Mouse (Mus musculus) T-helper 2 cell (primary cell): Measurements from ENCODE around the gene Tprgl.

ENCODE experiments used
- in situ Hi-C: fragments of 300-600 bp; cut with MboI, MseI; formaldehyde crosslinking; loops from one replicate; pipeline ENCODE4 v1.15.1; 2025; ENCODE audit warnings: high pct_unique_total_duplicates

Tprgl gene

DNA sequence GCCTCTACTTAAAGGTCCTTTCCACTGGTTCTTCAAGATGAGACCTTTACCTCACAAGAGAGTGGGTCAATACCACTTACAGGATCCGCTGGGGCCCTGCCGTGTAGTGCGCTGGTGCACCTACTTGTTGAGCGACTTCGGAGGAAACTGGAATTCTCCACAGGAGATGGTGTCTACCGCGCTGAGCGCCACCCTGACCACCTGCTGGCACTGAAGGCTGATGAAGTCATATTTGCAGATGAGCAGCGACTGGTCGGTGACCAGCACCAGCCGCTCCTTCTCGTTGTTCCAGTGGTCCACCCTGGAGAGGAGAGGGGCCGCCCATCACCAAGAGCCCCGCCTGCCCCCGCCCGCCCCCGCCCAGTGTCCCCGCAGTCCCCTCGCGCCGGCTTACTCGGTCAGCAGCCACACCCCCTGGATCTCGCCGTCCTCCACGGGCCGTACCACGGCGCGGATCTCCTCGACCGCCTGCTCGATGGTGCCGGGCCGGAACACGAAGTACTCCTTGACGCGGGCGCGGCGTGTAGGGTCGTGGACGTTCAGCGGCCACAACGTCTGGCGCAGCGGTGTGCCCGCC, 417 bp downstream of the Tprgl start:
- in situ Hi-C loops: no loop called here

DNA sequence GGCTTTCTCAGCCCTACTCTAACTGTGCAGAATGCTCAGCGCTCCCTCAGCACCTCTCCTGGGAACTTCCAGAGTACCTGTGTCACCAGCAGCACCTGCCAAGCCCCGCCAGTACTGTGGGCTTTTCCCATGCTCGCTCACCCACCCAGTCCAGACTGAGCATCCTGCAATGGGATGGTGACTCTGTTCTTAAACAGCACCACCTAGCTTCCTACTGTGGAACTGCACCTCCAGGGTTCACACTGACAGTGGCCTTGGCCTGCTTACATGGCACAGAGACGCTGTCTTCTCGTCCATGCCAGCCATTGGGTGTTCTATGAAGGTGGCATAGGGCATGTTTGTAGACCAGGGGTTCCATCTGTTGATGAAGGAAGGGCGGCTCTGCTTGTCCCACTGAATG, 1.5 kb downstream of the Tprgl start:
- in situ Hi-C loops: no loop called here

DNA sequence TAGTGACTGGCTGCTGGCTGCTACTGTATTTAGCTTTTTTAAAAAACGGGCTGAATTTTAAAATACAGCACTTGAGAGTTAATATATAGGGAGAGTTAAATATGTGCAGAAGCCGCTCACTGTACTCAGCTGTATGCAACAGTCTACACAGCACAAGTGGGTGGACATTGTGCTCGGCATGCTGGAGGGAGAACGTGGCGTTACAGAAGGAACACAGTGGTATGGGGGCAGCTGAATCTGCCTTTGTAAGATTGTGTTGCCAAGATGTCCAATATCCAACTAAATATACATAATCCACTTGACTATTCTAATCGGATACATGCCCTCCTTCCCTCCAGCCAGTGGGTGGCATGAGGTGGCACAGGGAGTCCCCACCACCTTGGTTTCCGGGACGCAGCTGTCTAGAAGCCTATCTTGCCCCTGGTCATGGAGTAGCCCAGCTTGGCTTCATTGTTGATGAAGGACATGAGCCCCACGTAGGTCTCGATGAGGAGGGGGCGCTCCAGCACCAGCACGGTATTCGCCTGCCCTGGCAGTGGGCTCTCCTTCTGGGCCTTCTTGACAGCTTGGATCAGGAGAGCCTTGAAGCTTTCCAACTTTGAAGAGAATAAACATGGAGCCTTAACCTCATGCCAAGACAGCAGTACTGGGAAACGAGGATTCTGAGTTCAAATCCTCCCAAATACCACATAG, 2.4 kb downstream of the Tprgl start:
- in situ Hi-C loops: no loop called here

DNA sequence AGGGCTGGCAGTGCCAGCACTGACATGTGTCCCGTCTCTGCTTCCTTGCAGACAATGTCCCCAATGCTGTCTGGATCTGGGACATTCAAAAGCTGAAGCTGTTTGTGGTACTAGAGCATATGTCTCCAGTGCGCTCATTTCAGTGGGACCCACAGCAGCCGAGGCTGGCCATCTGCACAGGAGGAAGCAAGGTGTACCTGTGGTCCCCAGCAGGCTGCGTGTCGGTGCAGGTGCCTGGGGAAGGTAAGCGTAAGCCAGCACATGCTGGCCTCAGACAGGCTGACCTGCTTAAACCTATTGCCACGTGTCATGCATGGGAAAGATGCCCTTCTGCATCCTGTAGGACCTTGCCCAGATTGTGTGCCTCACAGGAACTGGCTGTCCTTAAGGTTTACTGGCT, 4.4 kb downstream of the Tprgl start:
- in situ Hi-C loops: no loop called here

DNA sequence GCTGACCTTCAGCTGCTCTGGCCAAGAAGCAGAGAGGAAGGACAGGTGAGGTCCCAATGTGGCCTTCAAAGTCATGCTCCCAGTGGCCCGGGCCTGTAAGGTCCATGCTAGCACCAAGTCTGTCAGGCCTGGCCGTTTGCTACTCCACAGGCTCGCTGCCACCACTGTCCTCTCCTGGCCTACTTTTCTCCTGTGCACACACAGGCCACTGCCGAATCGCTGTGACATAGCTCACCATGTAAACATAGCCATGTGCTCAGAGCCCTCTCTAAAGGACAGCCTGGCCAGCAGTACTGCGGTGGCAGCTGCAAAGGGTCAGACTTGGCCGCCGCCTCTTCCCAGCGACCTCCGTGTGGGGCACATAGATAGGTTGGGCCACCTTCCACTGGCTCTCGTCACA, 6.4 kb downstream of the Tprgl start:
- in situ Hi-C loops: no loop called here

DNA sequence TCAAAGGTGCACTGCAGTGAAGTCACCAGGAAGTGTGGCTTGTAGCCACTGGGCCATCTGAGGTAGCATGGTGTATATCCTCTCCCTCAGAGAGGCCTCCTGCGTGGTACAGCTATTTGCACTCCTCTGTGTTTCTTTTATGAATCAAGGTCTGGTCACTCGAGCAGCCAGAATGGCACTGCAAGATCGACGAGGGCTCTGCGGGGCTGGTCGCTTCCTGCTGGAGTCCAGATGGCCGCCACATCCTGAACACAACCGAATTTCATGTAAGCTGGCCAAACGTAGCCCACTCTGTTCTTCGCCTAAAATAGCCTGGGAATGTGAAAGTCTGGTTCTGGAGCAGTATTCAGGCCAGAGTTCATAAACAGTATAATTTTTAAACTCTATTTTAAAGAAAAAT, 14.1 kb downstream of the Tprgl start:
- in situ Hi-C loops: no loop called here

DNA sequence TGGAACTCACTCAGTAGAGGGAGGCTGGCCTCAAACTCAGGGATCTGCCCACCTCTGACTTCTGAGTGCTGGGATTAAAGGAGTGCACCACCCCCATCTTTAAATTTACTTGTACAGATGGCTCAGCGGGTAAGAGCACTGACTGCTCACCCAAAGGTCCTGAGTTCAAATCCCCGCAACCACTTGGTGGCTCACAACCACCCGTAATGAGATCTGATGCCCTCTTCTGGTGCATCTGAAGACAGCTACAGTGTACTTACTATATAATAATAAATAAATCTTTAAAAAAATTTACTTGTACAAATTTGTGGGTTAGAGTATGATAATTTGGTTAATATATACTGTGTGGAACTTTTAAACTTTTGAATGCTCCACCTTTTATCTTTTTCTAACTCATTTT, 15.8 kb downstream of the Tprgl start:
- in situ Hi-C loops: loop anchor here (5.0 kb wide), 1 partner anchor 1987 kb away; the partner anchor contains the start of gene Hes2

DNA sequence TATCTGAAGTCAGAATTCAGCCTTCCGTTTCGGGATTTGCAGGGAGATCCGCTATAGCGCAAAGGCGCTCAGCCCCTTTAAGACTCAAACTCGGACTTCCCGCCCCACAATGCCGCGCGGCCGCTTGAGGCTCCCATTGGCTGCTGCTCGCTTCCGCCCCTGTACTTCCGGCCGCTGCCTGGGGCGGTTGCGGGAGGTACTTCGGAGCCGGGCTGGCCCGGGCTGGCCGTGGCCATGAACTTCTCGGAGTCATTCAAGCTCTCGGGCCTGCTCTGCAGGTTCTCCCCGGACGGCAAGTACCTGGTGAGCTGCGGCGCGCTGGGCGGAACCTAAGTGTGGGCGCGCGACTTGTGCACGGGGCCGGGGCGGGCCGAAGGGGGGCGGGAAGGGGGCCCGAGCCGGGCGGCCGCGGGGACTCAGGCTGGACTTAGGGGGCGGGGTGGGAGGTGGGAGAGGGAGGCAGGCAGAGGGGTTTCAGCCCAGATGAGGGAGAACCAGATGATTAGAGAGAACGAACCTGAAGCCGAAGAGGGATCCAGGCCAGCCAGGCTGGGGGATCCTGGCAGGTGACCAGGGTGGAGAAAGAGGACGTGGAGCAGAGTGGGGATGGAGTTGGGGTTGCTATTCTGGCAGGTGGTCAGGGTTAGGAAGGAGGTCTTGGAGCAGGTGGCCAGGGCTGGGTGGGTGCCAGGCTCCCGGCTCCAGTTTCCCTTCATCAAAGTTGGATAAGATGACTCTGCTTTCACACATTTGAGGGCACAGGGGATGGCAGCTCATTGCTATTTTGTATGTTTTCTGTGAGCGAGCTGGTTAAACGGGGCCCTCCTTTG, 18.0 kb downstream of the Tprgl start, which contains the start of gene Wrap73:
Wrap73 (plus strand) TSS at position 162 of the 830 bp plus-strand sequence.
- in situ Hi-C loops: loop anchor here (5.0 kb wide), 1 partner anchor 1985 kb away; the partner anchor contains the start of gene Hes2

DNA sequence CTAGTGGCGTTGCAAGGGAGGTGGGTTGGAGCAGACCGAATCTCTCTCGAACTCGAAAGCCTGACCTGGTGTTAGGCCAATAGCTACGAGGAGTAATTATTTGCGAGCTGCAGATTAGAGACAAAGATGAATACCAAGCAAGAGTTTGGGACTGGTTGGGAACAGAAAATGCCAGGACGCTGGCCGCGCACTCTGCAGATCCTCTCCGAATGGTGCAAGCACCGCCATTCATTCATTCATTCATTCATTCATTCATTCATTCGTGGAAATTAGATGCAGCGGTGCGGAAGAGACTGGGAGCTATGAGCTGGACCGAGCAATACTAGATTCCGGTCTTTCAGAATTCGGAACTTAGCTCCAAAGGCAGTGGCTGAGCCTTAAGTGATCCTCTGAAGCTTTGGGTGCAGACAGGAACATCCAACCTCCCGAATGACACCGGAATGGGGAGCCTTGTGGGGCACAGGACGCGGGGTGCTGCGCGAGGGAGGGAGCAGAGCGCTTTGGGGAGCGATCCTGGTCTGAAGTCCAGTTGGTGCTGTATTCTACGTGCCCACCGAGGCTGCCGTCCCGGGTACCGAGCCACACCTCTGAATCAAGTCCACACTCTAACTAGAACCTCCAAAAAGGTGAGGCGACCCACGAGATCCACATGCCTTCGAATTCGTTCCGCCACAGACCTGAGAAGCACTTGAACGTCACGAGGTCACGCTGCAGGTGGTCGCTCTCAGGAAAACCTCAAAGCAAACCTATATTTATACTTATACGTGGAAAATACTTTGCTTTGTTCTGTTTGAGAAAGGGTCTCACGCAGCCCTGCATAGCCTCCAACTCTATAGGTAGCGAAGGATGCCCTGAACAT, 19.2 kb downstream of the Tprgl start:
- in situ Hi-C loops: loop anchor here (5.0 kb wide), 1 partner anchor 1984 kb away; the partner anchor contains the start of gene Hes2

DNA sequence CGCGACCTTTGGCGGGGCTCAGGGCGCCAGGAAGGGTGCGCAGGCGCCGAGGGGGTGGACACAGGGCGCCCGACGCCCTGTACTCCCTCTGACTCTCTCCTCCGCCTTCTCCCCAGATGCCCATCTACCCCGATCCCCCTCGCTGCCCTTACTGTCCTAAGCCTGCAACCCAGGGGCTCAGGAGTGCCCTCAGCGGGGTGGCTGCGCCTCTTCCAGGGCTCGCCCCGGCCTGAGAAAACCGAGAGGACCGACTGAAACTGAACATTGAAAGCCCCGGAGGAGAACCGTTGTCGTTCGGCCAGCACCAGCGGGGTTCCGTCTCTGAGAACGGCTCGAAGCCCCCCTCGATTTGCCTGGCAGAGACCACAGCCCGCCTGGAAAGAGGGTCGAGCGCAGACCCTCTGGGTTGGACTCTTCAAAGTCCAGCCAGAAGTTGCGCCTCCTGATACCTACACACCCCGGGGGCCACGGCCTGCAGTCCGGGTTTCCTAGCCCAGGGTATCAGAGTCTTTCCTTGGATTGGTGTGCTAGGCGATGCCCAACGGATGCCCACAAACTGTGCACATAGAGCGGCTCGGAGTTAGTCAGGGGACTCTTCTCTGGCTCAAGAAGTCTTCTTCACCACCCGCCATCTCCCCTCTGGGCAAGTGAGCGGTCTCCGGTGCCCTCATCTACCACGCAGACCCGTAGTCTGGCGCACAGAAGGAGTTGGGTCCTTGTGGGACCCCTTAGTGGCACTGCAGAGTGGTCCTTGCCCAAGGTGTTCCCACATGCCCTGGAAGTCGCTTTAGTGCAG, 20.1 kb downstream of the Tprgl start:
- in situ Hi-C loops: loop anchor here (5.0 kb wide), 1 partner anchor 1983 kb away; the partner anchor contains the start of gene Hes2

DNA sequence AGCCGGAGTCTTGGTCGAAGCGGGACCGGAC, 20.5 kb downstream of the Tprgl start, which contains the start of gene Trp73:
Trp73 (minus strand) TSS at position 27 of the 31 bp plus-strand sequence.
- in situ Hi-C loops: loop anchor here (5.0 kb wide), 1 partner anchor 1983 kb away; the partner anchor contains the start of gene Hes2

DNA sequence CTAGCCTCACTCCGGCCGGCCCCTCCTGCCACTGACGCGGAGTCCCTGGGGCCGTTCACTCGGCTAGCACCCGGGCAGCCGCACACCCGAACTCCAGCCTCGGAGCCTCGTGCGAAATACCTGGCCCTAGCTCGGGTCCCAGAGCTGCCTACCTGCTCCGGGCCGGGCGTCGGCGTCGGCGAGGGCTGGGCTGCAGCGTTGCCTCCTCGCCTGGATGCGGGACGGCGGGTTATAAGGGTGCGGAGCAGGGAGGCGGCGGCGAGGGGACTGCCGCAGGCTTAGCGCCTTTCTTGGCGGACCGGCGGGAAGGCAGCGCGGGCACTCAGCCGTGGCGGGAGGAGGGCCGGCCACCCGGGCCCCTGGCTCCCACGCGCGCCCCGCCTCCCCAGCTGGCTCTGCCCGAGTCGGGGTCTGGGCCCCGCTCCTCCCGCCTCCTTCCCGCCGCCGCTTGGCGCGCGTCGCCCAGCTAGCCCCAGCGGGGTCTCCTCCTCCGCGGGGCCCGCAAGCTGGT, 20.7 kb downstream of the Tprgl start:
- in situ Hi-C loops: loop anchor here (5.0 kb wide), 1 partner anchor 1982 kb away; the partner anchor contains the start of gene Hes2

DNA sequence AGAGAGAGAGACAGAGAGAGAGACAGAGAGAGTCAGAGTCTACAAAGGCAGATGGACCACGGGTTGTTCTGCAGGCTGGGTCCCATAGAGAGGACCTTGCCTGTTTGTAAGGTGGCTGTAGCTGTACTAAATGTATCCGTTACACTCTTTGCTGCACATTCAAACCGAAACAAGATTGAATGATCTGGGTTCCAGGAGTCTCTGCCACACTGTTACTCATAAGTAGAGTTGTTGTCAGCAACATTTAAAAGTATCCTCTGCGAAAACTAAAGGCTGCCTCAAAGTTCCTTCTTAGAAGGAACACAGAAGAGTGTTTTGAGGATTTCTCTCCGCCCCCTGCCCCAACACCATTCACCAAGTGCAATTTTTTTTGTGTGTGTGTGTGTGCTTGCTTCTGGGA, 23.3 kb downstream of the Tprgl start:
- in situ Hi-C loops: no loop called here

DNA sequence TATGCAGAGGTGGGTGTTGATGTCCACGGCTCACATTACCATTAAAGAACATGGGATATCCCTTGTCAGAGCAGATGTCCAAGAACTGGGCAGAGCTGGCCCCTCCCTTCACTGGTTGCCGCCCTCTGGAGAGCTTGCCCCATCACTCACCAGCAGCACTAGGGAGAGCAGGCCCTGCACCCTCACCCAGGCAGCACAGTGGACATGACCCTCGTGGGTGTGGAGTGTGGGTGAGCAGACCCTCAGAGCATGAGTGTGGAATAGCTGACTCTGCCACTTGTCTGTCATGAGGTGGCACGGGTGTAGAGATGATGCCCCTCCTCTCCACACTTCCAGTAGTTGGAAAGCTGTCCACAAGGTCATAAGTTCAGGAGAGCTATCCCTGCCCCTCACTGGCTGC, 25.7 kb downstream of the Tprgl start:
- in situ Hi-C loops: no loop called here

DNA sequence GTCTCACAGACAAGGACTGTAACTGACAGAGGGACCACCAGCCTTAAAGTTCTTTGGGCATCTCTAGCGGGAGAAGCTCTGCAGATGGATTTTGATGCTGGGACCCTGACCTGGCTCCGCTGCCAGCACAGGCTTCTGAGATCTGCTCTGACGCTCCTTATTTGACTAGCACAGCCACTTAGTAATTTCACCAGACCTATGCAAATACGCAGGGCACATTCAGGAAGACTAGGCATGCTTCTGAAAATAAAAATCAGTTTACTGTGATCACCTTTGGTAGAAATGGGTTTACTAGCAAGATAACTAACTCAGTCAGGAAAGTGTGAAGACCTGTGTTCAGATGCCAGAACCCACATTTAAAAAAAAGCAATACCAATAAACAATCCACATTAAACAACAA, 28.6 kb downstream of the Tprgl start:
- in situ Hi-C loops: no loop called here

DNA sequence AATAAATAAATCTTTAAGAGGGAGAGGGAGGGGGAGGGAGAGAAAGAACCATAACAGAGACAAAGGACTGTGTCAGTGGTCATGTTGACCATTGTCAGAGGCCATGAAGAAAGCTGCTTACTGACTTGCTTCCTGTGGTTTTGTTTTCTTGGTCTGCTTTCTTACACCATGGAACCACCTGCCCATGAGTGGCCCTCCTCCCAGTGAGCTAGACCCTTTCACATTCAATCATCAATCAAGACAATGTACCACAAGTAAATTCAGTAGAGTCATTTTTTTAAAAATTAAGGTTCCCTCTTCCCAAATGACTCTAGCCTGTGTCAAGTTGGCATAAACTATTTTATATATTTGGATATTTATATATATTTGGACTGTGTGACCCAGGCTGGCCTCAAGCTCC, 30.5 kb downstream of the Tprgl start:
- in situ Hi-C loops: no loop called here

DNA sequence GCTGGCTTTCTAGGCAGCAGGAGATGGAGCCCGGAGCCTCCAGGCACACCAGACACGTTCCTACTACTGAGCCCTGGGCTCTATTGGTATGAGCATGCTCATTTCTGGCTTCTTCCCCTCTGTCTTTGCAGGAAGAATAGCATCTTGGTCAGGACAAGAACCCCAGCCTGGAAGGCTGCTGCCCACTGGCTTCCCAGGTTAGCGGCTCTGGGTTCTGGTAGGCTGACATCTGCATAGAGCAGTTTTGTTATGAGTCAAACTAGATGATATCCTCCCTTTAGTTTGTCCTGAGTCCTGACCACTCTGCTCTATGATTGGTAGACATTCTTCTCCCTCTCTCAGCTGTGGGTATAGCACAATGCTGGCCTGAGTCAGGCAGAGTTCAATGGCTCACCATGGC, 33.2 kb downstream of the Tprgl start:
- in situ Hi-C loops: no loop called here

DNA sequence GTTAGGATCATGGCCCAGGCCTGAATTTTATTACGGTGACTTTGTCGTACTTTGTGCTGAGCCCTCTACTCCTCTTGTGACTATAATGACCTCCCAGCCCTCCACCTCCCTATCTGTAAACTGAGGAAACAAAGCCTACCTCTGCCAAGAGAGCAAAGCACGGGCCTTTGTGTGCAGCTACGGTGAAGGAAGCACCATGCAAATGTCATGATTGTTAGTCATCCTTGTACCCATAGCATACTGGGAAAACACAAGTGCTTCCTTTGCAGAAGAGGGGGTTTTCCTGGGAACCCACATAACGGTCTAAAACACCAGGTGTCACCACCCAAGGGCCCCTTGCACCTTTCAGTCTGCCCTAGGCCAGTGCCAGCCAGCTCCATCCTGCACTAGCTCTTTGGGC, 35.3 kb downstream of the Tprgl start:
- in situ Hi-C loops: no loop called here

DNA sequence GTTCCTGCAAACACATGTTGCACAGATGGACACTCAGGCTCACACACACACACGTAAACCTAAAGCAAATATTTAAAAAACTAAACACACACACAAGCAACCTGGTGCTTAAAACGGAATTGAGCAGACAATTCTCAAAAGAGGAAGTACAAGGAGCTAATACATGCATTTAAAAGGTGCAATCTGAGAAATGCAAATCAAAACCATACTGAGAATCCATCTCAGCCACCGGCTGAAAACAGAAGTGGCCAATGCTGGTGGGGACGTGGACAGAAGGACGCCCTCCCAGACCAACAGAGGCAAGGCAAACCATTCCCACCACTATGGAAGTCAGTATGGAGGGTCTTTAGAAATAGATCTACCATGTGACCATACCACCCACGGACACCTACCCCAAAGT, 36.9 kb downstream of the Tprgl start:
- in situ Hi-C loops: no loop called here

DNA sequence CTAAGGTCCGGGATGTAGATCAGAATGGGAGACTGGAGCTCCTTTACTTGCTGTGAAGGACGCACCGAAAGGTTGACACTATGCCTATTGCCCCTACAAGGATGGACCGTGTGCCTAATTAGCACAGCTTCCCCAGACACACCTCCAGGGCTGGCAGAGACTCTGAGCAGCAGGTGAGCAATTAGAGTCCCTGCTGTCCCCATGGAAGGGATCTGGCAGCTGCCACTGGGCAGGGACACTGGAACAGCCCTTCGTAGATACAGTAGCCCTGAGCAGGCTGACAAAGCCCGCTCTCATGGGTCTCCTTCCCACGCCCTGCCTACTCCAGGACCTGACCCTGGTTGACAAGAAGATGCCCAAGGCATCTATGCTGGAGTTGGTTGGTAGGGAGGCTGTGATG, 38.1 kb downstream of the Tprgl start:
- in situ Hi-C loops: no loop called here

DNA sequence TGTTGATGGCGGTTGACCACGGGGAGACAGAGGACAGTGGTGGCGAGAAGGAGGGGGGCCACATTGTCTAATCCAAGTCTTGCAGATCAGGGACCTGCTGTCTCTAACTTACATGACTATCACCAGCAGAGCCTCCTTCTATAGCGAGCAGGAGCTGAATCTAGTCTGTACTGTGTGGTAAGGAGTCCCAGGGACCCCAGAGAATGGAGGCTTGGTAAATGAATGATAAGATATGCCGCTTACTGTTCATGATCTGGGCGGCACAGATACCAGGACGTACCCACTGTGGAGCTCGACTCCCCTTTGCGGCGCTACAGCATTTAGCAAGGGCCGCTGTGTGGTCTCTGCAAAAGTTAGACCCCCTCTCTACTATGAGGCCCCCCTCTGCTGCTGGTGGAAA, 38.7 kb downstream of the Tprgl start:
- in situ Hi-C loops: no loop called here
